Mouse (Mus musculus) heart, postnatal 25 days (tissue): ENCODE data around the gene Nkx6-1. TPM values are rescaled to one million over a fixed set of nuclear protein-coding genes. Genes with fewer than 3 reads are reported as not detected.

Experiments
- DNase-seq: peaks from one replicate; pipeline ENCODE4 v3.0.0; 2022; ENCODE audit warnings: low spot score
- intact Hi-C: fragments of 180-260 bp; cut with DNase I; formaldehyde crosslinking; loops from one replicate; pipeline ENCODE4 v1.15.1; 2025
- total RNA-seq, 2 experiments: library from RNA; stranded (reverse); gene quantifications; 2 replicates each; pipeline ENCODE4 v1.2.3; 2021

The Nkx6-1 gene
- total RNA-seq, 2 experiments from 2014 or later: 0.10 to 0.14 TPM

DNA sequence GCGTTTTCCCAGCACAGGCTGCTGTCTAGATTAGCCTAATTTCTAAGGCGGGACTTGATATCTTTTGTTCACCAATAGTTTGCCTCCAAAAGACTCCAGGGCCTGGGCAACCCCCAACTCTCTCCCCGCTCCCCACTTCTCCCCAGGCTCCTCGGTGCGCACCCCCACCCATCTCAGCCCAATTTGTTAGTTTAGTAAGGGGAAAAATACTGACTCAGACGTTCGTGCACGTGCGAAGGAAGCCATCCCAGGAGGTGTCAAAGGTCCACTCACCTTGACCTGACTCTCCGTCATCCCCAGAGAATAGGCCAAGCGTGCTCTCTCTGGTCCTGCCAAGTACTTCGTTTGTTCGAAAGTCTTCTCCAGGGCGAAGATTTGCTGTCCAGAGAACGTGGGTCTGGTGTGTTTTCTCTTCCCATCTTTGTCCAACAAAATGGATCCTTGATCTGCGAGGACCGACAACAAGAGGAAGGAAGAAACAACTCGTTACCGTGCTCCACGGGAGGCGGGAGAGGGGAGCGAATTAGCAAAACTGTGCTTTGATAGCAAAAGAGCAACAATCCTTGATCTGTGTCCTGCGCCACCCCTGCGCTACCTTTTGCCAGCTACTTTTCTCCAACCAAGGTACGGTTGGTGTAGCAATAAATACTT, 3.1 kb downstream of the Nkx6-1 start:
- no peak for DNase-seq

DNA sequence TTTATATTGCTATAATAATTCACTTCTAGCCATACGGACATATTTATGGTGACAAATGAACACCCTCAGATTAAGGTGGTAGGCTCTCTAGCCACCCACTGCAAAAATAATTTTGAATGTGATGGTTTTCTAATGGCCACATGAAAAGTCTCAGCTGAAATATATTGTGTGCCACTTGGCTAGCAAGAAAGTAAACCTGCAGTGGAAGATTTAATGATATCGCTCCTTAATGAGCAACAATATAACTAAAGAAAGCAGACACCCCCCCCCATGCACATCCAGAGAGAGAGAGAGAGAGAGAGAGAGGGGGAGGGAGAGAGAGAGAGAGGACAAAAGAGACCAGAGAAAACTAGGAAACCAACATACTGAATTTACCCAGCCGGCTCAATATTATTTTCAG, 4.1 kb downstream of the Nkx6-1 start:
- no peak for DNase-seq
- intact Hi-C loops: loop anchor here (10.0 kb wide), 1 partner anchor 836 kb away; the partner anchor contains the start of gene Abraxas1

More for the DNA sequence above, 3.1 kb downstream of the Nkx6-1 start:
- intact Hi-C loops: loop anchor here (10.0 kb wide), 1 partner anchor 837 kb away; the partner anchor contains the start of gene Abraxas1

DNA sequence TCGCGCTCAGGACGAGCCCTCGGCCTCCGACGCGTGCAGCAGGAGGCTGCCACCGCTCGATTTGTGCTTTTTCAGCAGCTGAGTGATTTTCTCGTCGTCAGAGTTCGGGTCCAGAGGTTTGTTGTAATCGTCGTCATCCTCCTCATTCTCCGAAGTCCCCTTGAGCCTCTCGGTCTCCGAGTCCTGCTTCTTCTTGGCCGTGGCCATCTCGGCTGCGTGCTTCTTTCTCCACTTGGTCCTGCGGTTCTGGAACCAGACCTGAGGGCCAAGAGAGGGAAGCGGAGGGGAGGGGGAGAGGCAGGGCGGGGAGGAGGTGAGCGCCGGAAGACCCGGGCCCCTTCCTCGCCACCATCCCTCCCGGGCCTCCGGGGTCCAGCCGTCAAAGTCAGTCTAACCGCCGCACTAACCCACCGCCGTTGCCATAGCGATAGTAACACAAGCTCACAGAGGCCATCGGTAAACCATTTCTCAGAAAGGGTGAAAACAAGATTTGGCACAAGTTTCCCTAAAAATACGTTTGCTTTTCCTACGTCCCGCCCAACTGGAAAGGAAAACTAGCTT, 5.3 kb downstream of the Nkx6-1 start:
- intact Hi-C loops: no loop called here
- DNase-seq: no peak

DNA sequence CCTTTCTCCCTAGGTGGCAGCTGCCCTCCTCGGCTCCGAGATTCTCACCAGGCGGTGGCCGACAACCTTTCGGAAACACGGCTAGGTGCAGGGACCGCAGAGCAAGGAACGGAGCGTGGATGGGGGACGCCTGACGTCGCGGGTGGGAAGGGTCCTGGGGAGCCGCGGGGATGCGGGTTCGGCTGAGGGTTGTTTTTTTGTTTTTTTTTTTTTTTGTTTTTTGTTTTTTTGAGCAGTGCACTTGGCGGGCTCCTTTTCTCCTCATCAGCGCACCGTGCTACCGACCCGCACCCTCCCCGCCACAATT, 5.9 kb downstream of the Nkx6-1 start:
- DNase-seq: no peak
- intact Hi-C loops: no loop called here

DNA sequence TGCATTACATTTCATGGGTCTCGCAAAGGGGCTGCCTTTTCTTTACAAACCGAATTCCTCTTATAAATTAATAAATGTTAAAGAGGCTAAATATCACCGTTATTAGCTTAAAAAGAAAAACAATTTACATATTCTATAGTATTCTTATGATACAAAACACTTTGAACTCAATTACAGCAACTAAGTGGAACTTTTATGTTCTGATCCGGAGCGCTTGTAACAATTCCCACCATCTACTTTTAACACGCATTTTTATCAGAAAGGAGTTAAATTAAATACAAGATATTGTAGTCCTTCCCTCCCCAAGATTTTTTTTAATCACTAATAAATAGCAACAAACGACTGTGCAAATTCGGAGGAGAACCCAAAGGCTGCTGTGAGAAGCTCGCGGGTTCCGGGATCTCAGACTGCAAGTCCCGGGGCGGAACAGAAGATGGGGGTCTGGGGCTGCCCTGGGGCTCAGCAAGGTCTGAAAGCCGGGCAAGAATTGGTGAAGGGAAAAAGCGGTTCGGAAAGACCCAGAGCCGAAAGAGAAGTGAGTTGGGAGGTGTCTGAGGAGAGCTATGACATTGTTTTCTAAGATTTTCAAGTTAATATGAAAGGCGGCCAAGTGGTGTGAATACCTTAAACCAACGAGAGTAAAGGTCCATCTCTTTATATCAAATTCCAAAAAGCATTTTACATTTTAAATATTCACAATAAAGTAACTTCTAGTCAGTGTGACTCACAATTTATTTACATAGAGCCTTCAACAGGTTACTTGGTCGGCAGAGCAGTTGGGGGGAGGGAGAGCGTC, 6.4 kb downstream of the Nkx6-1 start:
- intact Hi-C loops: no loop called here
- DNase-seq: no peak

DNA sequence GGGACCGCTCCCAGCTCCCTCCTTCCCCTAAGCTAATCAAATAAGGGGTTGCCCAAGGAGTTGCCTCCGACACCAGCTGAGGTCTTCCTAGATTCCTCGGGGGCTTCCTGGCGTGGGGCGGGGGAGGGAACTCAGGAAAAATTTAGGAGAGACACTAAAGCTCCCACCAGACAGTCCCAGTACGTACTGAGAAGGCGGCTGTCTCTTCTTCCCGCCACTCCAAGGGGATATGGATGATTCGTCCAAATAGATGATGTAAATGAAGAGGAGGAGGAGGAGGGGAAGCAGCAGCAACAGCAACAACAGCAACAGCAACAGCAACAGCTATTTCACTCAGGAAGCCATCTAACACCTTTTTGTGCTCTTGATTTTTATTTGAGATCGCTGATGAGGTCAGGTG, 7.1 kb downstream of the Nkx6-1 start:
- DNase-seq: no peak
- intact Hi-C loops: no loop called here

DNA sequence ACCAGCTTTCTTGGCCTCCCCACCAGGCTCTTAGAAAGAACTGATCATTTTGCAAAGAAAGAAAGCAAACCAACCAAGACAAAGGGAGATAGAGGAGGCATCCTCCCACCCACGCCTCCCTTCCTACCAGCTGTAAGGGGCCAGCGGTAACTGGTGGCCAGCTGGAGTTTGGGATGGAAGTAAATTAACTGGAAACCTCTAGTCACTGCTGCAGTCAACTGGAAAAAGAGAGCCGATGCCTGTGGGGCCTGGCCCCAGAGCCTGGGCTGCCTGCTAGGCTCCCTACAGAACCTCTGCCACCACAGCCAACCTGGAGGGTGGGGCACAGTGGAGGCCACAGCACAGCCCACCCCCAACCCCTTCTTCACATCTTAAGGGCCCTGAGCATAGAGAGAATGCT, 8.7 kb downstream of the Nkx6-1 start:
- intact Hi-C loops: no loop called here
- DNase-seq: no peak

DNA sequence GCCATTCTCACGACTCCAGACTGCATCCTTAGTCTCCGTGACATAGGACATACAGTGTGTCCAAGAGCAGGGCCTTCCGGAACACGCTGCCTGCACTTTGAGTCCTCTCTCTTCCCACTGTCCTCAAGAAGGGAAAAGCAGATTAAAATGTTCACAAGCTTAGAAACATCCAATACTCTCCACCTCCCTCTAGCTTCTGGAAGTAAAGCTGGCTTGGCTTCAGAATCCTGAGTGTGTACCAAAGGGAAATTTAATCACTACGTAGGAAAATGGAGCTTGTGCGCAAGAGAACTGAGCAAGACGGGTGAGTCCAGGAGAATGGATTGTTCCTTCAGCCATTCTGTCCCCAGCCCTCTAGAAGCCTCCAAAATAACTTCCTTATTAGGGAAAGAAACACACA, 9.4 kb downstream of the Nkx6-1 start:
- intact Hi-C loops: no loop called here
- DNase-seq: no peak

DNA sequence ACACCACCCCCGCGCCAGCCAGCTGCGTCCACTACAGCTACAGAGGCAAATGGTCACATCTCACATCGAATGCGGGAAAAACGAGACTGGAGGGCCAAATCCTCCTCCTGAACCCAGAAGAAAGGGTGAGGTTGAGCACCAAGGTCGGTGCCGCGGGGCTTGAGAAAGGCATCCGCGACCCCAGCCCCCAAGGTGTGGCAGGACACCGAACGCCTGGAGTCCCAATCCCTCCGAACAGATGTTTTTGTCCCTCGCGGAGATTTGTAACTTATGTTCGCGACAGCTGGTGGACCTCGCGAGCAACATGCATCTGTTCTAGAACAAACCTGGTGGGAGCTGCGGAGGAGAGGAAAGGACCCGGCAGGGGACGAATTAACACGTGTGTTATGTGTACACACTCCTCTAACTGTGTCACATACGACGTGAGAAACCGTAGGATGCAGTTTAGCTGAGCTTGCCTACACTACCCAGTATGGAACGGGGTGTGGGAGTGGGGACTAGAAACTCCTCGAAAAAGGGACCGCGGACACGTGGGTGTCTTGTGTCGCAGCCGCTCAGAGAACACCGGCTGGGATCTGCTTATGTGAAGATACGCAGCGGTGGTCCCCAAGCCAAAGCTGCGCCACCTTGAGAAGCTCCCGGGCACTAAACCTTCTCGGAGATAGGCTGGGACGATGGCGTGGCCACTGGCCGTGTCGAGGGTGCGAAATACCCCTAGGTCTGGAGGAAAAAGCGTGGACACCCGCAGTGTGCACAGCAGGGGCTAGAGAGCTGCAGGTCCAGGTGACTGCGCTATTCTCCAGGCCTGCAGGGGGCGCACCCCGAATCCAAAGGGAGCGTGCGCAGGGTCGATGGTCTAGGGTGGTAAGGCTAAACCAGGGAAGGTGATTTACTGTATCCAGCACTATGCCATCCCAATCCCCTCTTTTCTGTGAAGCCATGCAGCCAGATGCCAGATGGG, 16.8 kb downstream of the Nkx6-1 start:
- intact Hi-C loops: no loop called here

DNA sequence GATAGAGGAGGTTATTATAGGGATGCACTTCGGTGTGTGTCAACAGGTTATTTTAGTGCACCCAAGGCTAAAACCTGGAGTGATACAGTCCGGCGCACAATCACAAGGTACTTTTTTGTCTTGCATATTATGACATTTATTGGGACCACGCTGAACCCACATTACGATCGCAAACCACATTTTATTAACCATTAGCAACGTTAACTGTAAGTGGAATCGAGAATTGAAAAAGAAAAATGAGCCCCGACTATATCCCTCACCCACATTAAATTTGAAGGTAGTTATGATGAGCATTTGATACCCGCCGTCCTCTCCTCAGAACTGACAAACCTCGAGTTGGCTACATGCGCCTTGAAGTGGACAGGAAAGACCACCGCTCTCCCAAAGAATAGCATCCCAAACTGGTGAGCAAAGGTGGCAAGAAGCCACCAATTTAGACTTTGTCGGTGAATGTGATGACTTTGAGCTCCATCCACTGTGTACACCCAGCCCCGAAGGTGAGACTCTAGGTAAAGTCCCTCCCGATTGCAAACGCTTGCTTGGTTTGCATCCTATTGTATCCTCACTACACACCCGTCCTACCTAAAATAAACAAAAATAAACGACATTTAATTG, 17.7 kb downstream of the Nkx6-1 start:
- intact Hi-C loops: no loop called here
- DNase-seq: no peak

More for the DNA sequence above, 16.8 kb downstream of the Nkx6-1 start:
- DNase-seq: no peak

DNA sequence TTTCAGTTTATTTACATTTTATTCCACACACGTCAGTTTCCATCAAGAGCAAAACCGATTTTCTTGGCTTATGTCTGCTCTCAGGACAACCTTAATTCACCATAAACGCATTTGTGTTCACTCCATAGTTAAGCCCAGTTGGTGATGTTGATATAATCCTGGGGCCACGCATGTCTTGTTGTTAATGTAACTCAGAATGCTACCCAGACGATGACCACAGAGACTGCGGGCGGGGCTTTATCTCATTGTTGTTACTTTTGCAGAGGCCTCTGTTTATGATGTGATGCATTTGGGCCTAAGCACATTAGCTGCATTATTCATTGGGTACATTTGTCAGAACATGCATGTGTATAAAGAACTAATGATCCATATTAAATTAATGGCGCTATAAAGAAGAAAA, 19.7 kb downstream of the Nkx6-1 start:
- no peak for DNase-seq
- intact Hi-C loops: no loop called here

DNA sequence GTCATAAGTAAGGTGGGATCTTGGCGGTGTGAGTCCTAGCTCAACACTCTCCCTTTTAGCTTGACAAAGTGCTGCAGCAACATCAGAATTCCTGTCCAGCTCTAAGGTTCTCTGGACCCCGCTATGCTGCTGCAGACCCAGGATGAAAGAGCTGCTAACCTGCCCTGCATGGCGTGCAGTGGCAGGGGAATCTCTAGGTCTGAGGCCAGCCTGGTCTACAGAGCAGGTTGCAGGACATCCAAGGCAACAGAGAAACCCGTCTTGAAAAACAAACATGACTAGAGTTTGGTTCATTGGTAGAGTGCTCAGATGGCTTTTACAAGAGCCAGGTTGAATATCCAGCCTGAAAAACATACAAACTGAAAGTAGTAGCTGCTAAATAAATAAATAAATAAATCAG, 26.7 kb downstream of the Nkx6-1 start:
- intact Hi-C loops: no loop called here
- DNase-seq: no peak

Other genes with a start within 250 kb of the Nkx6-1 start
- gene Cds1, start 100.1 kb upstream of the Nkx6-1 start, total RNA-seq: 10 to 100 TPM; 13.2 to 13.4 TPM